Mouse (Mus musculus) lung, adult 18-20 months (tissue): ENCODE measurements at regions not wholly inside any gene's neighbourhood (a gene's known extent, or its start where the extent isn't known, plus 50 kb on each side); places are given as distances from the start of the nearest gene placed in this dataset.
A peak's percentile ranks its signal among the peaks of the same experiment; 100 is the strongest.

ENCODE experiments used
- DNase-seq, 2 experiments: peaks; one replicate each; pipeline ENCODE4 v3.0.0; 2022; ENCODE audit warnings: mixed read lengths in 2 of 2

DNA sequence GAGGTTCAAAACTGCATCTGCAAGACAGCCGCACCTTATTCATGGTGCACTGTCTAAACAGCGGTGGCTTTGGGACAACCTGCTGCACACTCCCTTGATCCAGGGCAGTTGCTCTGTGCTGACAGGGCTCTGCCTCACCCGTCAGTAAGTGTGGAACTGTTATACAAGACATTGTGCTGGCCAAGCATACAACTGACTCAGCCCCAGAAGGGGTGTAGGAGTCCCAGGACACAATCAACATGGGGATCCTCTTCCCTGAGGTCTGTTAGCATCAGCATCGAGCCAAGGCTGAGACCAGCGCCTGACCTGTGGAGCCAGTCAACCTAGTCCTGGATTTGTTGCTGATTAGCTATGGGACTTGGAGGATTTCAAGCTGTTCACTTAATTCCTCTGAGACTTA is 86.4 kb upstream of the Bmper start:
- DNase-seq, result no peak

DNA sequence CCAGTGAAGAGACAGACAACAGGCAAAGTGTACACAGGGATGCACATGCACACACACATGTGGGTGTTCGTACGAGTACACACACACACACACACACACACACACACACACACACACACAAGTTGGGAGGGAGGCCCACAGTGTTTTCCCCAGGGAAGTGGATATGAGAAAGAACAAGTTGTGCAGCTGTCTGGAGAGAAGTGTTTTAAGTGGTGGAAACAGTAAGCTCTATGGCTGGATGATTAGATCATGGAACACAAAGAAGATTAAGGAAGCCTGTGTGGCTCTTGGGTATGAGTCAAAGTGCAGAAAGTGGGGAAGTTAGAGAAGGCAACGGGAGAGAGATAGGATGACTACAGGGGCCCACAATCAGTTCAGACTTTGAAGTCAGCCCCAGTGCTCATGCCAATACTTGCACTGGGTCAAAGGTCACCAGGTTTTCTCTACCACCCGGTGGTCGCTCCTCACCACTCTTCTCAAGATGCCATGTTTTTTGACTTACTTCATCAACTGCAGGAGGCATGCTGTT is 85.1 kb upstream of the Bmper start:
- no peak for DNase-seq

DNA sequence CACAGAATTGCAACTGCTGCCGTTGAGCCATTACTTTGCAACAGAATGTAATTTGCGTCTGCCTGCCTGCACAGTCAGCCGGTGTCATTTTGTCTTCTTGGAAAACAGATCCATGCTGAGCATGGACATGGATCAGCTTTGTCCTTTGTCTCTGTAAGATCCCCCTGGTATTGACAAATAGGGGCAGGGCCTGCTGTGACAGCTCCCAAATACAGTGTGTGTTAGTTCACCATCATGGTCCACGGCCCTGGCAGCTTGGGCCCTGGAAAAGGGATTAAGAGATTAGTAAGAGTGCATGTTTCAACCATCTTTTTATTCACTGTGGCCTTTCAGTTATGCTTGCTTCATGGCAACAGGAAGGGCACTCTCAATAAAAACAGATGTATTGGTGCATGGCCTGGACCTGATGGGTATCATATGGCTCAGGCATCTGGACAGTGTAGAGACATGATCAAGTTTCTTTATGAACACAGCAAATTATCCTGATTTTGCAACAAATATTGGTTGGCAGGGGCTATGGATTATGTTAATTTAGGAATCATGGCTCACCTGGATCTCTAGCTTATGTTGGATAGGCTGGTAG is 83.2 kb upstream of the Bmper start:
- no peak for DNase-seq

DNA sequence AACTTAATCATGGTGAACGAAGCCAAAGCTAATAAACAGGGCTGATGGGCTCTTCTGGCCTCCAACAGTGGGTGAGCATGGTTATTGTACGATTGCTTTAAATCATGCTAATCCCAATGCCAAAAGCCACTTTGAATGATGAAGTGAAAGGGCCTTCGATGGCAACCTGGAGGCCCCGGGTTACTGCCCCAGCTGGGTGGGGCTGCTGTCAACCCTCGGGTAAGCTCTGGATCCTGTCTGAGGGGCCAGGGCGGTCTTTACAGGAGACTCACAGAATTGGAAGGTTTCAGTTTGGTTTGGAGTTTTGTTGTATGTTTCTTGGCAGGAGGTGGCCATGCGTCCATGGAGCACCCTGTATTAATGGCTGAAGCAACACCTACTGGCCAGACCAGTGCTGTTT is 78.6 kb upstream of the Bmper start:
- no peak for DNase-seq

DNA sequence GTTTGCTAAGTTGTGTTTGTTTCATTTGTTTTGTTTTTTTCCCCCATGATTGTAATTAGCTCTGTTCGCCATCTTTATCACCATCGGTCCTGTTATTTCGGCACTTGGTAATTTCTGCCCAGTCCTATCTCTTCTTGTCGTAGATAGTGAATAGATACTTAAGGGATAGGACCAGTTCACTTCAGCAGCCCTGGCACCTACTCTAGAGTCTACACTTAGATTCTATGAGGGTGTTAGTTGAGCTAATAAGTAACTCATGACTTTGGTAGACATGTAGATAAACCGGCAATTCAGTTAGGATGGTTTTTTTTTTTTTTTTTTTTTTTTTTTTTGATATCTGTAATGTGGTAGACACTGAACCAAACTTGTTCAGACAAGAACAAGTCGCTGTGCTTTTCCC is 72.5 kb upstream of the Bmper start:
- no peak for DNase-seq

DNA sequence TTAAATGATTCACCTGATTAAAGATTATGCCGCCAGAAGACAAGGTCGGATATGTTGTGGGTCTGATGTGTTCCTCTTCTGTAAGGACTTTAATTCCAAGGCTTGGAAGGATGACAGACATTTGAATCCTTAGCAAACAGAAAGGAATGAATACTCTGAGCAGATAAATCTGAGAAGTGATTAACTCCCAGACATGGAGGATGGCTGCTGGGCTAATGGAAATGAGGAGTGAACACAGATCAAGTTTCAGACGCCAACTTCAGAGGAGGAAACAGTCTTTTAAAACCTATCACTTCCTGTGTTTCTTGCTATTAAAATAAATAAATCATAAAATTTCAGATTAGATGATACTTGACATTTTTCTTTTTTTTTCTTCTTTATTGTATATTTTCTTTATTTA is 72.0 kb upstream of the Bmper start:
- DNase-seq, result no peak

DNA sequence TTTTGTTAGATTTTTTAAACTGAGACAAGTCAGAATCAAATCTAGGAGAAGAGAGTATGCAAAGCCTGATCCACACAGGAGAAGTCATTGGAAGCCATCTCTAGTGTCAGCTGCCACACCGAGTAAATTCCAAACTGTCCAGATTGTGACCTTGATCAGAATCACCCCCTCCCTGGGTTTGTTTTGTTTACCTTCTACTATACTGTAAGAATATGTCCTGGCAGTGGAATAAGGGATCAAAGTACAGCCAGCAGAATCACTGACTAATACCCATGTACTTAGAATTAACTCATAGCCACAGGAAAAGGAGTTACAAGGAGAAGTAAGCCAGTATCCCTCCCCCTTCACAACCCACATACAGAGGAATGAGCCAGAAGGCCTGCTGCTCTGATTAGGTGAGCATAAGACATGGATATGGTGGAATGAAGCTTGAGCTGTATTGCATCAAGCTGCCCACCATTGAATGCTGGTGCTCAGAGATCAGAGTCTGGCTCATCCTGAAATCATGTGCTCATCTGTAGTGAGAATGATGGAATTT is 70.9 kb upstream of the Bmper start:
- no peak for DNase-seq

DNA sequence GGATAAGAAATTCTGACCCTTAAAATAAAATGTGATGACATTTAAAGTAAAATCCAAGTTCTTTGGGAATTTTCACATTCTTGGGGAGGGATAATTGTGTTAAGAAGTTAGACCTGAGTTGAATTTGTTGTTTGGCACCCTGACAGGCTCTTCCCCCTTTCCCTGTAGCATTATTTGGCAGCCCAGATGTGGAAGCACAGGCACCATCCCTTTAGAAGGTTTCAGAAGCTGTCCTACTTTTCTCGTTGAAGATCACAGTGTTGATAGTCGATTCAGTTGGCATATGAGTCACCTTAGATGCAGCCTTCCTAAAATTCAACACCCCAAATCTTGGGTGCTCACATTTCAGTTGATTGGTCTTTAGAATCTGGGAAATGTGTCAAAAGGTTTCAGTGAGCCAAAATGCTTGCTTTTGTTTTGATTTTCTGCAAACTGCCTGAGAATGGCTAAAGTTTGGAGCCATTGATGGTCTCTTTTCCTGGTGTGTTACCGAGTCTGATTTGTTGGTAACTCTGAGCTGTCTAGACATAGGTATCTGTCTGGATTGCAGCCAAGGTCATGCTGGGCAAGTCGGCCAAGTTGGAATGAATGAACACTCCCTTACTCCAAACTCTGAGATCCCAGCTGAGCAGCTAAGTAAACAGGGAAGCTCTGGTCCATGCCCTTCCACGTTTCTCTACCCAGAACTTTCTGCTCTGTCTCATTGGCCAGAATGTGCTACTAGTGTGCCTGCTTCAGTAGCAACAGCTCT is 65.9 kb upstream of the Bmper start:
- DNase-seq, result no peak

DNA sequence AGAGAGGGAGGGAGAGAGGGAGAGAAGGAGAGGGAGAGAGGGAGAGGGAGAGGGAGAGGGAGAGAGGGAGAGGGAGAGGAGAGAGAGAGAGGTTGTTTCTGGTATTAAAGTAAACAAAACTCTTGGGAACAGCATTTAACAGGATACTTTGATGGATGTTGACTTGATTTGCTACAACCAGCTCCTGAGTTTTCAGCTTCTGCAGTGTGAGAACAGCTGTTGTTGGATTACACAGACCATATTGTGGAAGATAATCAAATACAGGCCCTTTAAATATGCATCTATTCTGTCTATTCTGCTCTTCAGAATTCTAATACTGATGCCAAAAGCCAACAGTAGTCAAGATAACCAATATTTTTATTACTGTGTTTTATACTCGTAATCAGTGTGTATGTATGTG is 64.4 kb upstream of the Bmper start:
- no peak for DNase-seq

DNA sequence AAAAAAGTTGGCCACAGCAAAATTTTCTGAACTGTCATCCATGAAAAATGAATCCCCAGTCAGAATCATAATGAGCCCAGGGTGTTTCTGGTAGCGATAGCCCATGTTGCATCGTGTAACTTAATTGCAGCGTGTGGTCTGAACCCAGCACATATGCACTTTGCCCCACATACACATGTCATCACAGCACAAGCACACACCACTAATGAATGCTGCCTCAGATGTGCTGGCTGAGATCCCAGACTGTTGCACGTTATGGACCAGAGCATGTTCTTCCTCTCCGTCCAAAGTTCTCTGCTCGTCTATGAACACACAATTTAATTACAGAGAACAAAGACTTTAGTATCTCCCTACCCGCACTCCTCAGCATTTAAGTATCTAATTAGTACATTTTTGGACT is 61.5 kb upstream of the Bmper start:
- DNase-seq, result no peak

DNA sequence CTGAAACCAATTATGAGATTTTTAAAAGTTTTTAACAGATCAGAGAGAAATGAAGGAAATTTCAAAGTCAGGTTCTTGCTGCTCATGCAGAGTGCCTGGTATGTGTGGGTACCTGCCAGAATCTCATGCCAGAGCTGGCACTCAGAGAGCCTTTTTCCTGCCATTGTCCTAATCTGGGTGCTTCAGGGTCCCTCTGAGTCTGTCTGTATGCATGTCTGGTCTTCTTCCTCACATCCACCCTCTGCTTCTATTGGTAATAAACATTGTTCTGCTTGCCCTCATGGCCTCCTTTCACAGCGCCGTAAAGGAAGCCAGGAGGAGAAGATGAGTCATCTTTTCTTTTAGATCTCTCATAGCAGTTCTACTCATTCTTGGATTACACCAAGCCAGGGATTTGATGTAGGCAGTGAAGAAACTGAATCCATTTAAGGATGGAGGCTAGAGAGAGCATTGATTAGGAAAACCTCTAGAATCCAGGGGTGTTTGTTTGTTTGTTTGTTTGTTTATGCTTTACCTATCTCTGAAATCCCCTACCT is 55.8 kb upstream of the Bmper start:
- DNase-seq, result no peak

DNA sequence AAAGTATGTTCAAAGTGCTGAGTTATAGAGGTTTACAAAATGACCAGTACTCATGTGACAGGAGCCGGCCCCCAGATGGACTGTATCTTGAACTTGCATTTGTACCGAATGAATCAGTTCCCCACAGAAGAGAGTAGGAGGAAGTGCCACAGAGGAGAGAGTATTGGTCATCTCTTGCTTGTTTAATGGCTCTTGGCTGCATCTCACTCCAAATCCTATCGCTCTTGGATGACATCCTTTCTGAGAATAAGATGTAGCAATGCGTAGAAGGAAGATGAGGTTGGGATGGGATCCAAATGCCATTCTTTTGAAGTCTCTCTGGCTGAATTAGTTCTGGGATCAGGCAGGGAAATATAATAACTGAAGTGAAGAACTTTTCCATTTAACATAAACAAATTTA is 55.2 kb upstream of the Bmper start:
- DNase-seq, result peak in 1 of 2 experiments; percentile 1

DNA sequence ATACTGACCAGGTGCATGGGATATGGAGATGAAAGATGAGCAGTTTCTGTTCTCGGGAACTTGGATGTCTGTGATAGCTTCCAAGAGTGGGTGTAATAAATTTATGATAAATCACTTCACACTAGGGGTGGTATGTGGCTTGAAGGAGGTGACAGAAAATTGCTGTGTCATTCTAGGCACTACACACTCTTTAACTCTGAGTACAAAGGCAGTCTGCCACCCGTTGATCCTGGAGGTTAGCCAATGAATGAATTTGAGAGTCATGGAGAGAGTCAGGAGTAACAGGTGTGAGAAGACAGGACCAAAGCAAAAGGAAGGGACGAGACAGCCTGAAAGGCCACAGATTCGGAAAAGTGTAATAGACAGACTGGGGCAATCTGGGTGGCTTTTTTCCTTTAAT is 54.7 kb upstream of the Bmper start:
- no peak for DNase-seq

DNA sequence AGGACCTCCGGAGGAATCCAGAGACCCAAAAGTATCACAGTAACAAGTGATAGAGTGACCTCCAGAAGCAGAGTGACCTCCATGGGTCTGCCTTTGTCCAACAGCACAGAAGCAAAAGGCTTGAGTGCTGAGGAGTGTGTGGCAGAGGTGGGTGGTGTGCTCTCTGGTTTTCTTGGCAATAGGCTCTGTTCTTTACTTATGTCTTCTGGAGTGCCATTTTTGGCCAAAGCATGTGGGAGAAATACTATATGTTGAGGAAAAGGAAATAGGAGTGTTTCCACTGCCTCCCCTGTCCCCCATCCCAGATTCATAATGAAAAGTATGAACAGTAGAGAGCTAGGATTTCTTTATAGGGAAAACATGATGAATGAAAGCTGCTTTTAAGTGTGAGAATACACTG is 51.5 kb upstream of the Bmper start:
- no peak for DNase-seq
